Comparison of ENCODE assay signal across 12 mouse cellular contexts in genomic region chr17:29637377-29637776, GRCm38 (mm10). TPM values are rescaled to one million over a fixed set of nuclear protein-coding genes. Genes with fewer than 3 reads are reported as not detected.
DNase-seq lines count a peak whose midpoint lies in the region; ATAC-seq and TF ChIP-seq lines count a peak whose summit lies in the region.
"Had no signal": no experiment of that assay in that cellular context is flagged by ENCODE, and none has a peak within 500 bp of the region (broad histone marks: within the 10 kb centered on the region; RNA-seq: fewer than 3 reads in every experiment).

No protein-coding gene starts in this region.

- DNase-seq in forebrain, embryonic 10.5 days (ENCODE audit: extremely low spot score, low spot score): no peak
- peak; percentile 92 for DNase-seq in MEL (ENCODE audit: low read depth, low spot score)
- DNase-seq in brain, embryonic 14.5 days (ENCODE audit: low read depth): peak; percentile 61
- no peak for DNase-seq in yolk sac, embryonic 10.5 days (ENCODE audit: low spot score)

- peaks cover 87% of the 10 kb centered on the region for H3K36me3 ChIP-seq in forebrain, embryonic 15.5 days
- H3K36me3 ChIP-seq in forebrain, embryonic 10.5 days (replicated peaks): peaks cover 99% of the 10 kb centered on the region
- H3K36me3 ChIP-seq in MEL (ENCODE audit: control insufficient read depth in 1 of 2, insufficient read depth in 2 of 2, low read length in 2 of 2): peaks cover 6 to 21% of the 10 kb centered on the region in 2 experiments
- H3K36me3 ChIP-seq in liver, embryonic 12.5 days: peaks cover 97% of the 10 kb centered on the region

- H3K4me3 ChIP-seq in forebrain, embryonic 15.5 days: no peak overlapping the region
- no peak overlapping the region for H3K4me3 ChIP-seq in forebrain, embryonic 10.5 days
- peak overlapping the region in 1 of 2 experiments; percentile 20; a peak in 1 of 4 replicates for H3K4me3 ChIP-seq in MEL (ENCODE audit: control insufficient read depth in 1 of 2, insufficient read depth in 1 of 2, low read depth in 2 of 2, low read length in 2 of 2)
- no peak overlapping the region for H3K4me3 ChIP-seq in liver, embryonic 12.5 days
- H3K4me3 ChIP-seq: limb, embryonic 12.5 days; midbrain, embryonic 13.5 days; neural tube, embryonic 13.5 days had no signal

- no peak for TF ChIP-seq POLR2A in MEL (IDR thresholded peaks at IDR 0.05; ENCODE audit: control insufficient read depth in 1 of 2, insufficient read depth in 1 of 2, low read depth in 1 of 2, low read length in 2 of 2, poor library complexity in 1 of 2)
- TF ChIP-seq POLR2A in brain, embryonic 14.5 days (IDR thresholded peaks at IDR 0.05; ENCODE audit: borderline replicate concordance, extremely low read depth, insufficient read depth, insufficient read length, poor library complexity, severe bottlenecking): no peak

- peak; percentile 67 to 73; a peak in 3 of 4 replicates for TF ChIP-seq EP300 in MEL (IDR thresholded peaks at IDR 0.05; ENCODE audit: low read depth in 1 of 2, low read length in 2 of 2)

- no peak overlapping the region for H3K4me2 ChIP-seq in forebrain, embryonic 15.5 days (replicated peaks)
- peak overlapping the region; percentile 53 for H3K4me2 ChIP-seq in liver, embryonic 12.5 days
- H3K4me2 ChIP-seq: limb, embryonic 12.5 days; midbrain, embryonic 13.5 days; neural tube, embryonic 13.5 days had no signal

- WGBS in forebrain, embryonic 15.5 days: 82% methylated on average over 4 of the region's 4 CpGs
- 96% methylated on average over 4 of the region's 4 CpGs for WGBS in forebrain, embryonic 10.5 days
- WGBS in liver, embryonic 12.5 days (ENCODE audit: insufficient replicate concordance): 61% methylated on average over 4 of the region's 4 CpGs

- H3K9me3 ChIP-seq in forebrain, embryonic 15.5 days: no peaks in the 10 kb centered on the region
- no peaks in the 10 kb centered on the region for H3K9me3 ChIP-seq in forebrain, embryonic 10.5 days
- H3K9me3 ChIP-seq in MEL (replicated peaks; ENCODE audit: insufficient read depth, low read length): no peaks in the 10 kb centered on the region
- no peaks in the 10 kb centered on the region for H3K9me3 ChIP-seq in liver, embryonic 12.5 days (replicated peaks)
- H3K9me3 ChIP-seq: limb, embryonic 12.5 days; midbrain, embryonic 13.5 days; neural tube, embryonic 13.5 days had no signal

- peaks cover 4% of the 10 kb centered on the region; the same call in 1 of the 2 replicates for H3K4me1 ChIP-seq in forebrain, embryonic 15.5 days
- H3K4me1 ChIP-seq in forebrain, embryonic 10.5 days: no peaks in the 10 kb centered on the region
- peaks cover 11 to 20% of the 10 kb centered on the region in 2 experiments for H3K4me1 ChIP-seq in MEL (ENCODE audit: control insufficient read depth in 1 of 2, insufficient read depth in 2 of 2, low read length in 2 of 2)
- H3K4me1 ChIP-seq in liver, embryonic 12.5 days: peaks cover 40% of the 10 kb centered on the region
- H3K4me1 ChIP-seq: limb, embryonic 12.5 days; neural tube, embryonic 13.5 days had no signal

- TF ChIP-seq RAD21 in MEL (IDR thresholded peaks at IDR 0.05; ENCODE audit: low read depth, low read length): no peak

- H3K27ac ChIP-seq in forebrain, embryonic 15.5 days (replicated peaks): no peak overlapping the region
- no peak overlapping the region for H3K27ac ChIP-seq in forebrain, embryonic 10.5 days
- peak overlapping the region; percentile 94 for H3K27ac ChIP-seq in MEL (ENCODE audit: control insufficient read depth, low read depth, low read length)
- H3K27ac ChIP-seq in liver, embryonic 12.5 days: peak overlapping the region; percentile 73
- H3K27ac ChIP-seq: limb, embryonic 12.5 days; midbrain, embryonic 13.5 days; neural tube, embryonic 13.5 days had no signal

- no peak overlapping the region for H3K9ac ChIP-seq in forebrain, embryonic 15.5 days (replicated peaks)
- H3K9ac ChIP-seq in MEL (ENCODE audit: control insufficient read depth, low read depth, low read length, poor library complexity, severe bottlenecking): peak overlapping the region; percentile 52
- H3K9ac ChIP-seq in liver, embryonic 12.5 days: no peak overlapping the region
- H3K9ac ChIP-seq: limb, embryonic 12.5 days; midbrain, embryonic 13.5 days; neural tube, embryonic 13.5 days had no signal

- H3K27me3 ChIP-seq in forebrain, embryonic 15.5 days: no peaks in the 10 kb centered on the region
- no peaks in the 10 kb centered on the region for H3K27me3 ChIP-seq in forebrain, embryonic 10.5 days (ENCODE audit: poor library complexity, severe bottlenecking)
- H3K27me3 ChIP-seq in MEL (ENCODE audit: control insufficient read depth in 1 of 2, insufficient read depth in 2 of 2, low read length in 2 of 2): no peaks in the 10 kb centered on the region
- H3K27me3 ChIP-seq in liver, embryonic 12.5 days (replicated peaks): no peaks in the 10 kb centered on the region
- H3K27me3 ChIP-seq: CH12.LX; limb, embryonic 12.5 days; midbrain, embryonic 13.5 days; neural tube, embryonic 13.5 days had no signal

- TF ChIP-seq CTCF in MEL (IDR thresholded peaks at IDR 0.05 in 2 of 3, conservative IDR thresholded peaks at IDR 0.05 in 1 of 3; ENCODE audit: control insufficient read depth in 1 of 3, insufficient read depth in 1 of 3, low read depth in 2 of 3, low read length in 3 of 3, poor library complexity in 1 of 3, severe bottlenecking in 1 of 3): no peak
- TF ChIP-seq CTCF in brain, embryonic 14.5 days (IDR thresholded peaks at IDR 0.05; ENCODE audit: borderline replicate concordance, extremely low read depth, insufficient read depth, insufficient read length): no peak

- H3K79me2 ChIP-seq in MEL (ENCODE audit: control insufficient read depth, insufficient read depth, low read length, poor library complexity): no peaks in the 10 kb centered on the region

- 0 out of 2 replicates have a peak, but pooled peaks have one; percentile 23 for ATAC-seq in forebrain, embryonic 15.5 days (replicated peaks)
- peak; percentile 72 for ATAC-seq in liver, embryonic 12.5 days
- ATAC-seq in erythroblast, adult 5-6 weeks (replicated peaks; ENCODE audit: low FRiP score, poor library complexity, severe bottlenecking): no peak
- ATAC-seq: intestine, embryonic 16.5 days; midbrain, embryonic 13.5 days had no signal

TF ChIP-seq in MEL, 35 proteins besides CTCF, POLR2A, EP300 and RAD21 (continues in another document):
- TF ChIP-seq NRF1 (IDR thresholded peaks at IDR 0.05; ENCODE audit: insufficient read depth, low read depth, low read length, poor library complexity, severe bottlenecking): no peak
- peak; percentile 83 for TF ChIP-seq ETS1 (IDR thresholded peaks at IDR 0.05; ENCODE audit: low read depth, low read length)
- TF ChIP-seq MAFK (IDR thresholded peaks at IDR 0.05; ENCODE audit: borderline replicate concordance, low read depth, low read length): no peak
- TF ChIP-seq JUND (IDR thresholded peaks at IDR 0.05; ENCODE audit: low read depth, low read length): no peak
- TF ChIP-seq MXI1 (IDR thresholded peaks at IDR 0.05; ENCODE audit: low read depth, low read length): peak; percentile 54; the same call in 1 of the 2 replicates
- no peak for TF ChIP-seq POLR2AphosphoS2 (IDR thresholded peaks at IDR 0.05; ENCODE audit: low read length)
- no peak for TF ChIP-seq NELFE (IDR thresholded peaks at IDR 0.05; ENCODE audit: low read depth, low read length)
- TF ChIP-seq E2F4 (IDR thresholded peaks at IDR 0.05; ENCODE audit: borderline replicate concordance, low read depth, low read length): no peak
- TF ChIP-seq MEF2A (IDR thresholded peaks at IDR 0.05; ENCODE audit: extremely low read depth, insufficient replicate concordance, low read depth, low read length, poor library complexity, severe bottlenecking): no peak
- peak; percentile 94 for TF ChIP-seq GATA1 (IDR thresholded peaks at IDR 0.05; ENCODE audit: low read depth, low read length)
- peak; percentile 37 for TF ChIP-seq ZNF384 (IDR thresholded peaks at IDR 0.05; ENCODE audit: low read depth, low read length)
- TF ChIP-seq TBP (IDR thresholded peaks at IDR 0.05; ENCODE audit: low read depth, low read length): no peak

RNA-seq across cellular contexts. Expression of gene Gm28043, which starts 22.7 kb away (rescaled TPM):
- polyA plus RNA-seq in forebrain, embryonic 15.5 days (2015; fragmentation: Nextera tagmentation; extraction: Ambion mirVana): 2.8 and 2.9 TPM in 2 replicates
- polyA plus RNA-seq in forebrain, embryonic 10.5 days (2016; fragmentation: Nextera tagmentation; extraction: Ambion mirVana): 3.6 and 3.9 TPM in 2 replicates
- 3.1 and 3.4 TPM in 2 replicates for total RNA-seq in MEL (2012; rRNA removed)
- polyA plus RNA-seq in MEL (2012; ENCODE audit: insufficient read depth in 1 of 2, insufficient read length in 2 of 2, low read depth in 1 of 2, low replicate concordance in 2 of 2, missing spikeins in 1 of 2): 1 to 10 TPM in 1 of 2 experiments, not detected in 1; 1.3 TPM
- 3.3 and 3.4 TPM in 2 replicates for polyA plus RNA-seq in brain, embryonic 14.5 days (2012; rRNA removed)
- 1.6 and 1.7 TPM in 2 replicates for polyA plus RNA-seq in liver, embryonic 12.5 days (2016; fragmentation: Nextera tagmentation; extraction: Ambion mirVana)
- total RNA-seq in erythroblast, adult 5-6 weeks (2015; ENCODE audit: low replicate concordance): 1.7 and 2.7 TPM in 2 replicates
- 20.6 and 22.0 TPM in 2 replicates for total RNA-seq in erythroblast, adult 5-6 weeks (2017; ENCODE audit: low replicate concordance)

RNA-seq across cellular contexts. Expression of gene Rnf8, which starts 22.8 kb away (rescaled TPM):
- polyA plus RNA-seq in forebrain, embryonic 15.5 days (2015; fragmentation: Nextera tagmentation; extraction: Ambion mirVana): 97.0 and 109 TPM in 2 replicates
- polyA plus RNA-seq in forebrain, embryonic 10.5 days (2016; fragmentation: Nextera tagmentation; extraction: Ambion mirVana): 120 and 124 TPM in 2 replicates
- 32.9 and 40.3 TPM in 2 replicates for total RNA-seq in MEL (2012; rRNA removed)
- 10 to 100 TPM in 1 of 2 experiments, not detected in 1; 49.2 TPM for polyA plus RNA-seq in MEL (2012; ENCODE audit: insufficient read depth in 1 of 2, insufficient read length in 2 of 2, low read depth in 1 of 2, low replicate concordance in 2 of 2, missing spikeins in 1 of 2)
- polyA plus RNA-seq in brain, embryonic 14.5 days (2012; rRNA removed): 52.9 and 57.7 TPM in 2 replicates
- polyA plus RNA-seq in liver, embryonic 12.5 days (2016; fragmentation: Nextera tagmentation; extraction: Ambion mirVana): 54.3 and 60.4 TPM in 2 replicates
- total RNA-seq in erythroblast, adult 5-6 weeks (2015; ENCODE audit: low replicate concordance): 14.4 and 17.1 TPM in 2 replicates
- 6.8 and 37.2 TPM in 2 replicates for total RNA-seq in erythroblast, adult 5-6 weeks (2017; ENCODE audit: low replicate concordance)

RNA-seq across cellular contexts. Expression of gene Cmtr1, which starts 23.0 kb away (rescaled TPM):
- 144 and 155 TPM in 2 replicates for polyA plus RNA-seq in forebrain, embryonic 15.5 days (2015; fragmentation: Nextera tagmentation; extraction: Ambion mirVana)
- 139 and 156 TPM in 2 replicates for polyA plus RNA-seq in forebrain, embryonic 10.5 days (2016; fragmentation: Nextera tagmentation; extraction: Ambion mirVana)
- total RNA-seq in MEL (2012; rRNA removed): 77.9 and 82.2 TPM in 2 replicates
- polyA plus RNA-seq in MEL (2012; ENCODE audit: insufficient read depth in 1 of 2, insufficient read length in 2 of 2, low read depth in 1 of 2, low replicate concordance in 2 of 2, missing spikeins in 1 of 2): 10 to 100 TPM; 47.3 to 99.6 TPM
- polyA plus RNA-seq in brain, embryonic 14.5 days (2012; rRNA removed): 57.2 and 59.1 TPM in 2 replicates
- polyA plus RNA-seq in liver, embryonic 12.5 days (2016; fragmentation: Nextera tagmentation; extraction: Ambion mirVana): 104 and 106 TPM in 2 replicates
- total RNA-seq in erythroblast, adult 5-6 weeks (2015; ENCODE audit: low replicate concordance): 18.4 and 65.6 TPM in 2 replicates
- 239 and 340 TPM in 2 replicates for total RNA-seq in erythroblast, adult 5-6 weeks (2017; ENCODE audit: low replicate concordance)

Comparison
In these comparisons a context has a peak if more than half of its experiments do, and no peak if none do; other contexts are left out.
1. H3K27ac ChIP-seq: peak in MEL (single experiment) and liver, embryonic 12.5 days (single experiment); none in forebrain, embryonic 15.5 days (single experiment) and forebrain, embryonic 10.5 days (single experiment).
2. DNase-seq: peak in MEL (single experiment) and brain, embryonic 14.5 days (single experiment); none in forebrain, embryonic 10.5 days (single experiment) and yolk sac, embryonic 10.5 days (single experiment).